Mouse (Mus musculus): ENCODE data around the gene Dtx2. TPM values are rescaled to one million over a fixed set of nuclear protein-coding genes. Genes with fewer than 3 reads are reported as not detected.
A peak's percentile ranks its signal among the peaks of the same experiment; 100 is the strongest.

Dtx2 gene
- polyA plus RNA-seq, 1 experiment from 2014 or later, result 21.8 TPM

DNA sequence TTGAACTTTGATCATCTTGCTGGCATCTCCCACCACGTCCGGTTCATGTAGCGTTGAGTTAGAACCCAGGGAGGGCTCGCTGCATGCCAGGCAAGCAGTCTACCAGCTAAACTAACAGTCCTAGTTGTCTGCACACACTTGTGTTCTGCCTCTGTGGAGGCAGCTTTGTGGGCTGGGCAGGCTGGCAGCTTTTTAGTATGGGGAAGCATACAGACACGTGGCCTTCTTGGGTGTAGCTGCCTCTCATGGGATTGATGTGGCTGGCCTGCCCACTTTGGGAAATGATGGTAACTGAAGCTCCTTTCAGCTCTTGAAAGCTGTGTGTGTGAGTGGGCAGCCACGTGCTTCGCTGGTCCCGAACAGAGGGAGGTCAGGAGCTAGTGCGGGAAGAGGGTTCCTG lies 32.3 kb downstream of the Dtx2 start:
- H3K36me3 ChIP-seq (ENCODE audit: insufficient read depth, low read length), result peaks cover 33% of the 10 kb centered on the region
- DNase-seq (ENCODE audit: low spot score), result no peak
- no peak for ATAC-seq (replicated peaks; ENCODE audit: low FRiP score, low read depth)
- no peak for TF ChIP-seq CTCF (IDR thresholded peaks at IDR 0.05; ENCODE audit: low read depth)
- H3K27me3 ChIP-seq (ENCODE audit: insufficient read depth, low read length), result no peaks in the 10 kb centered on the region
- 0 out of 2 replicates have a peak, but pooled peaks cover 6% of the 10 kb centered on the region for H3K4me1 ChIP-seq (replicated peaks; ENCODE audit: insufficient read depth, low read length)
- no peak overlapping the region for H3K27ac ChIP-seq
- H3K4me2 ChIP-seq (ENCODE audit: low read length), result no peak overlapping the region
- H3K9ac ChIP-seq (ENCODE audit: low read depth, low read length), result no peak overlapping the region
- 66% methylated on average over 9 of the region's 9 CpGs for WGBS
- no peaks in the 10 kb centered on the region for H3K9me3 ChIP-seq (replicated peaks; ENCODE audit: low read length)
- H3K4me3 ChIP-seq (replicated peaks; ENCODE audit: low read depth, low read length), result no peak overlapping the region

DNA sequence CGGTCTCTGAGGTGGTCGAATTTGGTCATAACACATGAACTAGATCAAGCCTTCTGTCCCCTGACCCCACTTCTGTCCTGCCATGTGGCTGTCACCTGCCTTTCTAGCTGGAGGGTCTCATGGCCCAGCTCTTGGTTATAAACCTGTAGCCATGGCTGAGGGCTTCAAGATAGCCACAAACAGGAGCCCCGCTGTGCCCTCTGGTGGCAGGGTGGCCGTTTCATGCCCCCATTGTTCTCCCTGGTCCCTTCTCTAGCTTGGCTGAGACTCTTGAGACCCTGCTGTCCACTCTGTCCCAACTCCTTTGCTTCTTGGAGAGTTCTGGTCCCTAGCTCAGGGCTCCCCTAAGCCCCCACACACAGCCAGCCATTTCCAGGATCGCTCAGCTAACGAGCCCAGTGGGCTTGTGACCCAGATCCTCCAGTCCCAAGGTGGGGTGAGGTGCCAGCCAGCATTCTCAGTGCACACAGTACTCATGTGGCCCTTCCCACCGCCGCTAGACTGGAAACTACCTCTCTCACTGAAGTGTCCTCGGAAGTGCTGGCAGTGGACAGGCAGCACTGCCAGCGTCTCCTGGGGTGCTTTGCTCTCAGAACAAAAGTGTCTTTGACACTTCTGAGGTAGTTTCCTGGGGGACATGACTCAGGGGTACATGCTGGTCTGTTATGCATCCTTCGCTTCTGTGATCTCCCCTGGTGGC lies 33.2 kb downstream of the Dtx2 start:
- Histone ChIP-seq H3K27ac (no peak overlapping the region), H3K27me3 (ENCODE audit: insufficient read depth, low read length) (no peaks in the 10 kb centered on the region), H3K4me1 (replicated peaks; ENCODE audit: insufficient read depth, low read length) (0 out of 2 replicates have a peak, but pooled peaks cover 6% of the 10 kb centered on the region), H3K9ac (ENCODE audit: low read depth, low read length) (no peak overlapping the region), H3K36me3 (ENCODE audit: insufficient read depth, low read length) (peaks cover 42% of the 10 kb centered on the region), H3K9me3 (replicated peaks; ENCODE audit: low read length) (no peaks in the 10 kb centered on the region), H3K4me2 (ENCODE audit: low read length) (no peak overlapping the region), H3K4me3 (replicated peaks; ENCODE audit: low read depth, low read length) (no peak overlapping the region)
- peak; percentile 41 for TF ChIP-seq CTCF (IDR thresholded peaks at IDR 0.05; ENCODE audit: low read depth)
- DNase-seq (ENCODE audit: low spot score) (no peak), ATAC-seq (replicated peaks; ENCODE audit: low FRiP score, low read depth) (no peak)
- WGBS, result 86% methylated on average over 11 of the region's 11 CpGs

DNA sequence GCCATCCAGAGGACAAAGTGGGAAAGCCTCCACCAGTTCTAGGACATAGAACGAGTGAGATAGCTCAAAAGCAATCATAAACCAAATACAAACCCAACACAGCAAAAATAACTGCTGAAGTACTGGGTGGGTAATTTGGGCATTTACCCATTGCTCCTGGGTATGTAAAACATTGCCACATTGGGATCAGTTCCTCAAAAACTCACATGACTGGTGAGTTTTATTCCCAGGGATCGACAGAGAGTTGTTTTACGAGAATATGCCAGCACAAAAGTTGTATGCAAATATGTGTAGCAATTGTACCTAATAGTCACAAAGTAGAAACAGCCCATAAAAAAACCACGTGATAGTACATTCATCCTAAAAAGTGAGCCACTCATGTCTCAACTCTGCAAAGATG lies 40.3 kb downstream of the Dtx2 start:
- Histone ChIP-seq H3K36me3 (ENCODE audit: insufficient read depth, low read length) (peaks cover 28% of the 10 kb centered on the region), H3K4me1 (replicated peaks; ENCODE audit: insufficient read depth, low read length) (no peaks in the 10 kb centered on the region), H3K9me3 (replicated peaks; ENCODE audit: low read length) (no peaks in the 10 kb centered on the region), H3K27me3 (ENCODE audit: insufficient read depth, low read length) (no peaks in the 10 kb centered on the region), H3K4me3 (replicated peaks; ENCODE audit: low read depth, low read length) (no peak overlapping the region), H3K4me2 (ENCODE audit: low read length) (no peak overlapping the region), H3K27ac (no peak overlapping the region), H3K9ac (ENCODE audit: low read depth, low read length) (no peak overlapping the region)
- ATAC-seq (replicated peaks; ENCODE audit: low FRiP score, low read depth), result no peak
- 81% methylated on average over 4 of the region's 4 CpGs for WGBS
- TF ChIP-seq CTCF (IDR thresholded peaks at IDR 0.05; ENCODE audit: low read depth), result no peak
- DNase-seq (ENCODE audit: low spot score), result no peak

DNA sequence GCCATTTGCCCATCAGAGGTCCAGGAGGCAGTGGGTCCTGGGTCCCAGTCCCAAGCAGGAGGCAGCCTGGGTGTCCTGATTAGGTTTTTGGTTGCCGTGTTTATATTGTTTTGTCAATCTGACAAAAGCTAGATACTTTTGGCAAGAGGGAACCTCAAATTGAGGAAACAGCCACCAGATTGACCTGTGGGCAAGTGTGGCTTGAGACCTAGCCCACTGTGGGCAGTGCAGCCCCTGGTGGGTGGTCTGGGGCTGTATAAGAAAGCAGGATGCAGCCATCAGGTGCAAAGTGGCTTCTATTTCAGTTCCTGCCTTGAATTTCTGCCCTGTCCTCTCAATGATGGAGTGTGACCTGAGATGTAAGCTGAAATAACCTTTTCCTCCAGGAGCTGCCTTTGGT lies 40.7 kb downstream of the Dtx2 start:
- 92% methylated on average over 1 of the region's 1 CpGs for WGBS
- H3K9ac ChIP-seq (ENCODE audit: low read depth, low read length), result no peak overlapping the region

DNA sequence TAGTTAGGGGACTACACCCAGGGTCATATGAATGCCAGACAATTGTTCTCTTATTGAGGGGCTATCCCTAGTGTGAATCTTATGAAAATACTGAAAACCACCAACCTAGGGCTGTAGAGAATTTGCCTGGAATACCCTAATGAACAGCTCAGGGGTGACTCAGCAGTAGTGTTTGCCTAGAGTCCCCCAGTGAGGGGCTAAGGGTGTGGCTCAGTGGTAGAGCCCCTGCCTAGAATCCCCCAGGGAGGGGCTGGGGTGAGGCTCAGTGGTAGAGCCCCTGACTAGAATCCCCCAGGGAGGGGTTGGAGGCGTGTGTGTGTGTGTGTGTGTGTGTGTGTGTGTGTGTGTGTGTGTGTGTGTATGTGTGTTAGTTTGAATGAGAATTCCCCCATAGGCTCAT lies 42.1 kb downstream of the Dtx2 start:
- ATAC-seq (replicated peaks; ENCODE audit: low FRiP score, low read depth) (no peak), DNase-seq (ENCODE audit: low spot score) (no peak)
- Histone ChIP-seq H3K27me3 (ENCODE audit: insufficient read depth, low read length) (no peaks in the 10 kb centered on the region), H3K4me1 (replicated peaks; ENCODE audit: insufficient read depth, low read length) (no peaks in the 10 kb centered on the region), H3K36me3 (ENCODE audit: insufficient read depth, low read length) (peaks cover 12% of the 10 kb centered on the region), H3K27ac (no peak overlapping the region), H3K9me3 (replicated peaks; ENCODE audit: low read length) (no peaks in the 10 kb centered on the region), H3K4me2 (ENCODE audit: low read length) (no peak overlapping the region), H3K4me3 (replicated peaks; ENCODE audit: low read depth, low read length) (no peak overlapping the region), H3K9ac (ENCODE audit: low read depth, low read length) (no peak overlapping the region)
- no peak for TF ChIP-seq CTCF (IDR thresholded peaks at IDR 0.05; ENCODE audit: low read depth)
- WGBS, result 55% methylated on average over 1 of the region's 1 CpGs

More for the DNA sequence above, 40.7 kb downstream of the Dtx2 start:
- DNase-seq (ENCODE audit: low spot score) (no peak), ATAC-seq (replicated peaks; ENCODE audit: low FRiP score, low read depth) (no peak)
- Histone ChIP-seq H3K36me3 (ENCODE audit: insufficient read depth, low read length) (peaks cover 24% of the 10 kb centered on the region), H3K4me3 (replicated peaks; ENCODE audit: low read depth, low read length) (no peak overlapping the region), H3K27me3 (ENCODE audit: insufficient read depth, low read length) (no peaks in the 10 kb centered on the region), H3K9me3 (replicated peaks; ENCODE audit: low read length) (no peaks in the 10 kb centered on the region), H3K4me1 (replicated peaks; ENCODE audit: insufficient read depth, low read length) (no peaks in the 10 kb centered on the region), H3K27ac (no peak overlapping the region), H3K4me2 (ENCODE audit: low read length) (no peak overlapping the region)
- no peak for TF ChIP-seq CTCF (IDR thresholded peaks at IDR 0.05; ENCODE audit: low read depth)

DNA sequence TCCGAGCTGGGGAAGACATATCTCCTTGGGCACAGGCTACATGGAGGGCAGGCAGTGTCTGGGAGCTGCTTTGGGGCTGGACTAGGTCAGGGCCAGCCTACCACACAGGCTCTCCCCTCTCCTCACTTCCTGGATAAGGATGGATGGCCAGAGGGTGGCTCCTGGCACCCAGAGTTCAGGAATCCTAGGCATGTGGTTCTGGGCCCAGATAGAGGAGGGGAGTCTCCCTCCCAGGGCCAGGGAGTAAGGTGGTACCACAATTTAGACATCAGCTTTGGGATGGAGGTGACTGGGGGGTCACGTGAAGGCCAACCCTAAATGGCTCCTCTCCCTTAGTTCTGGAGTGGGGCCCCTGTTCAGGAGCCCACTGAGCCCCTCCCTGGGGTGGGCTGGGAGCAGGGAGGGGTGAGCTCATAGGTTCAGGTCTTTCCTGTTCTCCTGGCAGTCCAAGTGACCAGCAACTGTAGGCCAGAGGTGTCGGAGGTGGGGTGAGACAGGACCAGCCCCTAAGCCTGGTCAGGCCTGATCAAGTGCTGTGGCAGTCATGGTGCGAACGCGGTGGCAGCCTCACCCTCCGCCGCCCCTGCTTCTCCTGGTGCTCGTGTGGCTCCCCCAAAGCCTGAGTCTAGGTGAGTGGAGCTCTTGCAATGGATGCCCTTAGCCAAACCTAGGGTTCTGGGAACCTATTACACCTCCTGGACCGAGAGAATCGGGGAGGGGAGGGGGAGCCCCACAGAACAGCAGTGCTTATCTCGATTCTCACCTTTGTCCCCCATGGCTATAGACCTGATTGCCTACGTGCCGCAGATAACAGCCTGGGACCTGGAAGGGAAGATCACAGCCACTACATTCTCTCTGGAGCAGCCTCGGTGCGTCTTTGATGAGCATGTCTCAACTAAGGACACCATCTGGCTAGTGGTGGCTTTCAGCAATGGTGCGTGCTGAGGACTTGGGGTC lies 43.9 kb downstream of the Dtx2 start, which contains the start of gene Upk3b:
Gene Upk3b, plus strand, starts transcription at position 239 of the 957 bp plus-strand sequence.
- DNase-seq (ENCODE audit: low spot score) (no peak), ATAC-seq (replicated peaks; ENCODE audit: low FRiP score, low read depth) (peak; percentile 44; the same call in 1 of the 2 replicates)
- H3K4me1 ChIP-seq (replicated peaks; ENCODE audit: insufficient read depth, low read length), result no peaks in the 10 kb centered on the region
- 76% methylated on average over 17 of the region's 17 CpGs for WGBS
- no peak within 1 kb of the TSS for H3K27ac ChIP-seq
- H3K27me3 ChIP-seq (ENCODE audit: insufficient read depth, low read length), result no peaks in the 10 kb centered on the region
- H3K4me3 ChIP-seq (replicated peaks; ENCODE audit: low read depth, low read length), result no peak within 1 kb of the TSS
- no peaks in the 10 kb centered on the region for H3K36me3 ChIP-seq (ENCODE audit: insufficient read depth, low read length)
- no peak for TF ChIP-seq CTCF (IDR thresholded peaks at IDR 0.05; ENCODE audit: low read depth)
- H3K4me2 ChIP-seq (ENCODE audit: low read length), result no peak within 1 kb of the TSS
- no peaks in the 10 kb centered on the region for H3K9me3 ChIP-seq (replicated peaks; ENCODE audit: low read length)
- no peak within 1 kb of the TSS for H3K9ac ChIP-seq (ENCODE audit: low read depth, low read length)

All from kidney, postnatal 0 days (tissue).